Mouse (Mus musculus) adrenal gland (tissue): ENCODE measurements around the gene Pdss2.

Experiments
- intact Hi-C: fragments of 180-260 bp; cut with DNase I; formaldehyde crosslinking; loops from one replicate; pipeline ENCODE4 v1.15.1; 2025

The Pdss2 gene

GRCm38 (mm10) chr10:43308105-43308810 lies 87.0 kb downstream of the Pdss2 start:
- intact Hi-C loops: no loop called here

- intact Hi-C loops: no loop called here
Measured at GRCm38 (mm10) chr10:43310781-43311392, 89.6 kb downstream of the Pdss2 start.

- intact Hi-C loops: no loop called here
Measured at GRCm38 (mm10) chr10:43312211-43312610, 90.9 kb downstream of the Pdss2 start.

- intact Hi-C loops: no loop called here
Measured at GRCm38 (mm10) chr10:43312658-43313417, 91.6 kb downstream of the Pdss2 start.

GRCm38 (mm10) chr10:43315228-43315627 lies 93.9 kb downstream of the Pdss2 start:
- intact Hi-C loops: no loop called here

- intact Hi-C loops: no loop called here
Measured at GRCm38 (mm10) chr10:43317327-43317951, 96.2 kb downstream of the Pdss2 start.

- intact Hi-C loops: no loop called here
Measured at GRCm38 (mm10) chr10:43321019-43321418, 99.7 kb downstream of the Pdss2 start.

- intact Hi-C loops: no loop called here
Measured at GRCm38 (mm10) chr10:43322446-43323178, 101.3 kb downstream of the Pdss2 start.

- intact Hi-C loops: no loop called here
Measured at GRCm38 (mm10) chr10:43323386-43323785, 102.1 kb downstream of the Pdss2 start.

GRCm38 (mm10) chr10:43329813-43330212 lies 108.5 kb downstream of the Pdss2 start:
- intact Hi-C loops: no loop called here

- intact Hi-C loops: no loop called here
Measured at GRCm38 (mm10) chr10:43330691-43331090, 109.4 kb downstream of the Pdss2 start.

GRCm38 (mm10) chr10:43331931-43332701 lies 110.8 kb downstream of the Pdss2 start:
- intact Hi-C loops: no loop called here

- intact Hi-C loops: no loop called here
Measured at GRCm38 (mm10) chr10:43335874-43336273, 114.6 kb downstream of the Pdss2 start.

GRCm38 (mm10) chr10:43337110-43337509 lies 115.8 kb downstream of the Pdss2 start:
- intact Hi-C loops: no loop called here

- intact Hi-C loops: no loop called here
Measured at GRCm38 (mm10) chr10:43339811-43340210, 118.5 kb downstream of the Pdss2 start.

- intact Hi-C loops: no loop called here
Measured at GRCm38 (mm10) chr10:43349718-43350117, 128.4 kb downstream of the Pdss2 start.

GRCm38 (mm10) chr10:43357884-43358283 lies 136.6 kb downstream of the Pdss2 start:
- intact Hi-C loops: no loop called here

- intact Hi-C loops: no loop called here
Measured at GRCm38 (mm10) chr10:43362947-43363346, 141.7 kb downstream of the Pdss2 start.

- intact Hi-C loops: no loop called here
Measured at GRCm38 (mm10) chr10:43363431-43363851, 142.2 kb downstream of the Pdss2 start.

GRCm38 (mm10) chr10:43365909-43366308 lies 144.6 kb downstream of the Pdss2 start:
- intact Hi-C loops: no loop called here
